Mouse (Mus musculus): Measurements from ENCODE around the gene Gpr160. TPM values are rescaled to one million over a fixed set of nuclear protein-coding genes. Genes with fewer than 3 reads are reported as not detected.

Gpr160 gene
- total and polyA plus RNA-seq, 2 experiments from 2014 or later: 0.98 to 4.9 TPM

DNA sequence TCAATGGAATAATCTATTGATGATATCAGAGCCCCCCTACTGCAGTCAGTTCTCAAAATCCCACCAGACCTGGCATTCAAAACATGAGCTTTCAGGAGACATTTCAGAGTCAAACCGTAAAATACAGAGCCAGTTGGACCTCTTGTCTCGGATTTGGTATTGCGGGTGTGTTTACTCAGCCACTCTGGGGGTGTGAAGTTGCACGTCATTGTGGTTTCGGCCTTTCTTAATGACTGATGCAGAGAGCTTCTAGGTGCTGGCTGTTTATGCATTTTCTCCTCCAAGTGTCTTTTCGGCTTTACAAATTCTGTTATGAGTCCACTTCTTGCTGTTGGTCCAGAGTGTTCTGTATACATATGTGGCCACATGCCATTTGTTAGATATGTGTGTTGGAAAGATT lies 21.0 kb downstream of the Gpr160 start:
- 78% methylated on average over 6 of the region's 6 CpGs for WGBS
- H3K27ac ChIP-seq (ENCODE audit: low read depth): no peak overlapping the region
- H3K27me3 ChIP-seq (ENCODE audit: control insufficient read depth, insufficient read depth, low read length): no peaks in the 10 kb centered on the region
- no peak for DNase-seq (ENCODE audit: low spot score)
- no peak overlapping the region for H3K4me2 ChIP-seq (ENCODE audit: low read depth, low read length)
- no peaks in the 10 kb centered on the region for H3K36me3 ChIP-seq (replicated peaks; ENCODE audit: control insufficient read depth, insufficient read depth, low read length)
- H3K9me3 ChIP-seq (replicated peaks; ENCODE audit: control insufficient read depth, low read length): no peaks in the 10 kb centered on the region
- TF ChIP-seq EP300 (IDR thresholded peaks at IDR 0.05; ENCODE audit: low read depth) (no peak), CTCF (IDR thresholded peaks at IDR 0.05; ENCODE audit: low read depth) (no peak)
- H3K4me3 ChIP-seq (ENCODE audit: low read depth, low read length): no peak overlapping the region
- no peaks in the 10 kb centered on the region for H3K4me1 ChIP-seq (ENCODE audit: control insufficient read depth, insufficient read depth)
- no peak for ATAC-seq (ENCODE audit: insufficient read depth, low read depth)
- no peak overlapping the region for H3K9ac ChIP-seq (replicated peaks; ENCODE audit: low read depth, low read length)

DNA sequence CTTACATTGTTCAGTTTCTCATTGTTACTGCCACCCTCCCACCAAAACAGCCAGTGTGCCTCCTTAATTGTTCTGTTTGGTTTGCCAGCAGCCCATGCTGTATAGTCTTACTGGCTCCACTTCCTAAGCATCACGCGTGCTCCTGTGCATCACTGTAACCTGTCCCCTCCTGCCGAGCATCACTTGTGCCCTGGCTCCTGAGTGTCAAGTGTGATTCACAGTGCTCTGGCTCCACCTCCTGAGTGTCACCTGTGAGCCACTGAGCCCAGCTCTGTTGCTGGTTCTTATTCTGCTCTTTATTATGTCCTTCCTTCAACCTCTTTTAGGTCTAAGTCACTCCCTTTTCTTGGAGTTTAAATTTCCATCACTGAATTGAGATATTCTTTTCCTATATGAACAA lies 31.7 kb downstream of the Gpr160 start:
- H3K36me3 ChIP-seq (replicated peaks; ENCODE audit: control insufficient read depth, insufficient read depth, low read length): 0 out of 2 replicates have a peak, but pooled peaks cover 4% of the 10 kb centered on the region
- H3K27ac ChIP-seq (ENCODE audit: low read depth): no peak overlapping the region
- no peaks in the 10 kb centered on the region for H3K4me1 ChIP-seq (ENCODE audit: control insufficient read depth, insufficient read depth)
- DNase-seq (ENCODE audit: low spot score) (no peak), ATAC-seq (ENCODE audit: insufficient read depth, low read depth) (no peak)
- H3K4me3 ChIP-seq (ENCODE audit: low read depth, low read length): no peak overlapping the region
- H3K4me2 ChIP-seq (ENCODE audit: low read depth, low read length): no peak overlapping the region
- H3K9ac ChIP-seq (replicated peaks; ENCODE audit: low read depth, low read length): no peak overlapping the region
- no peaks in the 10 kb centered on the region for H3K9me3 ChIP-seq (replicated peaks; ENCODE audit: control insufficient read depth, low read length)
- TF ChIP-seq CTCF (IDR thresholded peaks at IDR 0.05; ENCODE audit: low read depth) (no peak), EP300 (IDR thresholded peaks at IDR 0.05; ENCODE audit: low read depth) (no peak)
- no peaks in the 10 kb centered on the region for H3K27me3 ChIP-seq (ENCODE audit: control insufficient read depth, insufficient read depth, low read length)
- WGBS: 76% methylated on average over 3 of the region's 3 CpGs

DNA sequence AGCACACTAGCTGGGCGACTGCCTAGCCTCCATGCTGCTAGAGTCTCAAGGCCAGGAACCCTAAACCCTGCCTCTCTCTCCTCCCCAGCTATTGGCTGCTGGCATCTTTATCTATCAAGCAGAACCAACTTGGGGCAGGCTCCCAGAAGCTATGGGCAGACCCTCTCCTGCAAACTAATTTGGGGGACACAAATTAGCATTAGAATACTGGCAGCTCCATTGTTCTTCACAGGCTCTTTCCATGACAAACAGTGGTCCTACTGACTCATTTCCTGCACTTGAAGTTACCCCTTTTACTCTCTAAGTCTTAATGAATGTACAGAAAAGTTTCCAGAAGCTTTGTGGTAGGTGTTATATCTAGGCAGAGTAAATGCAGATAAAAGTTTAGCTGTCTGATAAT lies 33.3 kb downstream of the Gpr160 start:
- no peaks in the 10 kb centered on the region for H3K9me3 ChIP-seq (replicated peaks; ENCODE audit: control insufficient read depth, low read length)
- H3K9ac ChIP-seq (replicated peaks; ENCODE audit: low read depth, low read length): no peak overlapping the region
- ATAC-seq (ENCODE audit: insufficient read depth, low read depth) (no peak), DNase-seq (ENCODE audit: low spot score) (no peak)
- H3K27ac ChIP-seq (ENCODE audit: low read depth): no peak overlapping the region
- no peaks in the 10 kb centered on the region for H3K4me1 ChIP-seq (ENCODE audit: control insufficient read depth, insufficient read depth)
- H3K36me3 ChIP-seq (replicated peaks; ENCODE audit: control insufficient read depth, insufficient read depth, low read length): peaks cover 7% of the 10 kb centered on the region; the same call in 1 of the 2 replicates
- WGBS: 44% methylated on average over 1 of the region's 1 CpGs
- H3K27me3 ChIP-seq (ENCODE audit: control insufficient read depth, insufficient read depth, low read length): no peaks in the 10 kb centered on the region
- TF ChIP-seq CTCF (IDR thresholded peaks at IDR 0.05; ENCODE audit: low read depth) (no peak), EP300 (IDR thresholded peaks at IDR 0.05; ENCODE audit: low read depth) (no peak)
- no peak overlapping the region for H3K4me3 ChIP-seq (ENCODE audit: low read depth, low read length)
- no peak overlapping the region for H3K4me2 ChIP-seq (ENCODE audit: low read depth, low read length)

DNA sequence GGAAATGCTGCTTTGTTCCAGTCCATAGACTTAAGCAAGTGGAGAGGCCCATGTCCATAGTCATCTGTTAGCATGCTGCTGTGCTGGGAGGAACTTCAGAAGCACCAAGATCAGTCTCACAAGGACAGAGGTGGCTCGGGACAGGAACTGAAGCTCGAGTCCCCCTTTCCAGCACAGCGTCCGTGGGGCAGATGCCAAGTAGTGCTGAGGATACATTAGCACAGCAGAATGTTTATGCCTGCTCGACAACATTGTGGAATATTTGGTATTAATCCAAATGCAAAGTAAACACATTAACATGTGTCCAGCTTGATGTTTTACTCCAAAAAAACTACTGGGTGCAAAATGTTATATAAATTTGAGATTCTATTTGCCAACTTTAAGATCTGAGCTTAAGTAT lies 41.0 kb downstream of the Gpr160 start:
- TF ChIP-seq EP300 (IDR thresholded peaks at IDR 0.05; ENCODE audit: low read depth) (no peak), CTCF (IDR thresholded peaks at IDR 0.05; ENCODE audit: low read depth) (no peak)
- H3K27me3 ChIP-seq (ENCODE audit: control insufficient read depth, insufficient read depth, low read length): no peaks in the 10 kb centered on the region
- no peak for DNase-seq (ENCODE audit: low spot score)
- H3K9ac ChIP-seq (replicated peaks; ENCODE audit: low read depth, low read length): no peak overlapping the region
- H3K27ac ChIP-seq (ENCODE audit: low read depth): no peak overlapping the region
- H3K4me3 ChIP-seq (ENCODE audit: low read depth, low read length): no peak overlapping the region
- 79% methylated on average over 5 of the region's 5 CpGs for WGBS
- ATAC-seq (ENCODE audit: insufficient read depth, low read depth): no peak
- H3K4me2 ChIP-seq (ENCODE audit: low read depth, low read length): no peak overlapping the region
- no peaks in the 10 kb centered on the region for H3K9me3 ChIP-seq (replicated peaks; ENCODE audit: control insufficient read depth, low read length)
- peaks cover 41% of the 10 kb centered on the region for H3K36me3 ChIP-seq (replicated peaks; ENCODE audit: control insufficient read depth, insufficient read depth, low read length)
- no peaks in the 10 kb centered on the region for H3K4me1 ChIP-seq (ENCODE audit: control insufficient read depth, insufficient read depth)

DNA sequence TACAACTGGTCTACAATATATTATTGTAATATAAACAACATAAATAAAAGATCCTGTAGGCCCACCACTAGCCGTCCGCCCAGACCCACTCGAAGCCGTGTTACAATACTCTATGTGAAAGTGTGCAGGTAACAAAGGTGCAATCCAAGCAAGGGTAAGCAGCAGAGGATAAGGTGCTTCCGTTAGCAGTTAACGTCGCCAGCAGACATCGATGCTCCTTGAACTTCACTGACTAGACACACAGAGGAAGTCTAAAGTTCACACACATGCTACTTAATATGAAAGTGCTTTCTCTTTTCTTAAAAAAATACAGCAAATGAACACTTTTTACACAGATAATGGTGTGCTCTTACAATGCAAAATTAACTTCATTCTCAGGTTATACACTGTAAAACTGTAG lies 43.7 kb downstream of the Gpr160 start:
- 93% methylated on average over 8 of the region's 8 CpGs for WGBS
- Histone ChIP-seq H3K9ac (replicated peaks; ENCODE audit: low read depth, low read length) (no peak overlapping the region), H3K36me3 (replicated peaks; ENCODE audit: control insufficient read depth, insufficient read depth, low read length) (peaks cover 43% of the 10 kb centered on the region), H3K27me3 (ENCODE audit: control insufficient read depth, insufficient read depth, low read length) (no peaks in the 10 kb centered on the region), H3K4me1 (ENCODE audit: control insufficient read depth, insufficient read depth) (no peaks in the 10 kb centered on the region), H3K4me2 (ENCODE audit: low read depth, low read length) (no peak overlapping the region), H3K27ac (ENCODE audit: low read depth) (no peak overlapping the region), H3K4me3 (ENCODE audit: low read depth, low read length) (no peak overlapping the region), H3K9me3 (replicated peaks; ENCODE audit: control insufficient read depth, low read length) (no peaks in the 10 kb centered on the region)
- no peak for ATAC-seq (ENCODE audit: insufficient read depth, low read depth)
- DNase-seq (ENCODE audit: low spot score): no peak
- TF ChIP-seq CTCF (IDR thresholded peaks at IDR 0.05; ENCODE audit: low read depth) (no peak), EP300 (IDR thresholded peaks at IDR 0.05; ENCODE audit: low read depth) (no peak)

DNA sequence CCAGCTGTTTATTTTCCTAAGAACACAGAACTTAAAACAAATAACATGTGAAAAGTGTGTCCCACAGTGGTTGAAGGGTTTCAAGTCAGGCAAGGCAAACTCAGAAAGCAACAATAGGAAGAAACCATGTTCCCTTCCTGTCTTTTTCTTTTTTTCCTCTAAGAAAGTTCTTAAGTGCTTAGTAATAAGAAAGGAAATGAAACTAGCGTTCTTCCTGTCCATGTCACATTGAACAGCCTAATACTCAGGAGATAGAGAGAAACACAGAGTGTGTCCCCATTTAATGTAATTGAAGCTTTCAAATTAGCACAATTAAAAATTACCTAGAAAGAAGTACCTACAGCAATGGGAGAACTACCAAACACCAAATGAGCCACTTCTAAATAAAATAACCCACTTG lies 48.9 kb downstream of the Gpr160 start:
- H3K4me1 ChIP-seq (ENCODE audit: control insufficient read depth, insufficient read depth): no peaks in the 10 kb centered on the region
- no peaks in the 10 kb centered on the region for H3K27me3 ChIP-seq (ENCODE audit: control insufficient read depth, insufficient read depth, low read length)
- no peak overlapping the region for H3K4me2 ChIP-seq (ENCODE audit: low read depth, low read length)
- ATAC-seq (ENCODE audit: insufficient read depth, low read depth) (no peak), DNase-seq (ENCODE audit: low spot score) (no peak)
- H3K4me3 ChIP-seq (ENCODE audit: low read depth, low read length): no peak overlapping the region
- TF ChIP-seq CTCF (IDR thresholded peaks at IDR 0.05; ENCODE audit: low read depth): no peak
- TF ChIP-seq EP300 (IDR thresholded peaks at IDR 0.05; ENCODE audit: low read depth): no peak
- H3K27ac ChIP-seq (ENCODE audit: low read depth): no peak overlapping the region
- H3K9ac ChIP-seq (replicated peaks; ENCODE audit: low read depth, low read length): no peak overlapping the region
- WGBS: 77% methylated on average over 1 of the region's 1 CpGs
- peaks cover 52% of the 10 kb centered on the region for H3K36me3 ChIP-seq (replicated peaks; ENCODE audit: control insufficient read depth, insufficient read depth, low read length)
- no peaks in the 10 kb centered on the region for H3K9me3 ChIP-seq (replicated peaks; ENCODE audit: control insufficient read depth, low read length)

All from heart, postnatal 0 days (tissue).